Mouse (Mus musculus) MEL (cell line): Measurements from ENCODE around the gene Psmb6. TPM values are rescaled to one million over a fixed set of nuclear protein-coding genes. Genes with fewer than 3 reads are reported as not detected.

Experiments used
- DNase-seq: peaks from one replicate; pipeline ENCODE4 v3.0.0; 2011; ENCODE audit warnings: low read depth, low spot score
- H3K27ac ChIP-seq: 2 replicates; pipeline ENCODE4 v1.5.1; 2012; ENCODE audit warnings: low read depth, mild to moderate bottlenecking, control low read depth, low read length, moderate library complexity; ENCODE audit not compliant: control insufficient read depth
- H3K27me3 ChIP-seq, 2 experiments: fragments of 150-350 bp in 1 of 2; sonication (generic) in 1 of 2; 2 replicates each; pipeline ENCODE4 v1.6.1; 2012; ENCODE audit warnings: low read length in 2 of 2, mild to moderate bottlenecking in 2 of 2, improper control_type of control experiment in 1 of 2, moderate library complexity in 1 of 2; ENCODE audit not compliant: insufficient read depth in 2 of 2, control insufficient read depth in 1 of 2
- H3K36me3 ChIP-seq, 2 experiments: 2 replicates each; pipeline ENCODE4 v1.6.1; 2012 to 2014; ENCODE audit warnings: low read length in 2 of 2, improper control_type of control experiment in 1 of 2, inconsistent platforms in 1 of 2, mild to moderate bottlenecking in 1 of 2; ENCODE audit not compliant: insufficient read depth in 2 of 2, control insufficient read depth in 1 of 2
- H3K4me1 ChIP-seq, 2 experiments: fragments of 150-350 bp in 1 of 2; sonication (generic) in 1 of 2; 2 replicates each; pipeline ENCODE4 v1.6.1; 2012; ENCODE audit warnings: low read length in 2 of 2, improper control_type of control experiment in 1 of 2, mild to moderate bottlenecking in 1 of 2; ENCODE audit not compliant: insufficient read depth in 2 of 2, control insufficient read depth in 1 of 2
- H3K4me3 ChIP-seq, 2 experiments: fragments of 150-350 bp in 1 of 2; sonication (generic) in 1 of 2; 2 replicates each; pipeline ENCODE4 v1.5.1; 2012; ENCODE audit warnings: low read depth in 2 of 2, low read length in 2 of 2, mild to moderate bottlenecking in 2 of 2, moderate library complexity in 2 of 2, control low read depth in 1 of 2, improper control_type of control experiment in 1 of 2; ENCODE audit not compliant: control insufficient read depth in 1 of 2, insufficient read depth in 1 of 2
- H3K79me2 ChIP-seq: 2 replicates; pipeline ENCODE4 v1.6.1; 2012; ENCODE audit warnings: mild to moderate bottlenecking, low read length, moderate library complexity; ENCODE audit not compliant: control insufficient read depth, poor library complexity, insufficient read depth
- H3K9ac ChIP-seq: 2 replicates; pipeline ENCODE4 v1.6.1; 2012; ENCODE audit warnings: low read depth, mild to moderate bottlenecking, control low read depth, low read length, moderate library complexity; ENCODE audit not compliant: control insufficient read depth, poor library complexity, severe bottlenecking
- H3K9me3 ChIP-seq: fragments of 150-350 bp; sonication (generic); replicated peaks from 2 replicates; pipeline ENCODE4 v1.6.1; 2012; ENCODE audit warnings: mild to moderate bottlenecking, low read length, improper control_type of control experiment, moderate library complexity; ENCODE audit not compliant: insufficient read depth
- CHD2 ChIP-seq: IDR thresholded peaks from 2 replicates; pipeline ENCODE4 v1.6.1; 2011; ENCODE audit warnings: low read length, improper control_type of control experiment
- CTCF ChIP-seq, 3 experiments: IDR thresholded peaks in 2 of 3; conservative IDR thresholded peaks in 1 of 3; 2 replicates each; pipeline ENCODE4 v1.5.1; 2011 to 2012; ENCODE audit warnings: low read length in 3 of 3, low read depth in 2 of 3, mild to moderate bottlenecking in 2 of 3, improper control_type of control experiment in 1 of 3, inconsistent platforms in 1 of 3, mixed read lengths in 1 of 3, moderate library complexity in 1 of 3; ENCODE audit not compliant: control insufficient read depth in 1 of 3, insufficient read depth in 1 of 3, poor library complexity in 1 of 3, severe bottlenecking in 1 of 3
- ELF1 ChIP-seq: IDR thresholded peaks from 2 replicates; pipeline ENCODE4 v1.6.1; 2014; ENCODE audit warnings: low read depth, mild to moderate bottlenecking, inconsistent platforms, low read length, improper control_type of control experiment, moderate library complexity
- ETS1 ChIP-seq: IDR thresholded peaks from 2 replicates; pipeline ENCODE4 v1.6.1; 2012; ENCODE audit warnings: low read depth, mild to moderate bottlenecking, inconsistent platforms, low read length, improper control_type of control experiment, moderate library complexity
- GATA1 ChIP-seq: IDR thresholded peaks from 2 replicates; pipeline ENCODE4 v1.6.1; 2011; ENCODE audit warnings: low read depth, low read length, improper control_type of control experiment
- HCFC1 ChIP-seq: IDR thresholded peaks from 2 replicates; pipeline ENCODE4 v1.6.1; 2012; ENCODE audit warnings: low read depth, mild to moderate bottlenecking, inconsistent platforms, low read length, improper control_type of control experiment, moderate library complexity
- JUND ChIP-seq: IDR thresholded peaks from 2 replicates; pipeline ENCODE4 v1.6.1; 2011; ENCODE audit warnings: low read depth, mild to moderate bottlenecking, improper control_type of control experiment, low read length
- KAT2A ChIP-seq: conservative IDR thresholded peaks from 2 replicates; pipeline ENCODE4 v1.6.1; 2012; ENCODE audit warnings: low read depth, low read length, improper control_type of control experiment, inconsistent platforms
- MAX ChIP-seq: IDR thresholded peaks from 2 replicates; pipeline ENCODE4 v1.6.1; 2011; ENCODE audit warnings: low read length, improper control_type of control experiment
- MEF2A ChIP-seq: IDR thresholded peaks from 2 replicates; pipeline ENCODE4 v1.6.1; 2014; ENCODE audit warnings: low read depth, mild to moderate bottlenecking, inconsistent platforms, low read length, improper control_type of control experiment; ENCODE audit not compliant: poor library complexity, insufficient replicate concordance, severe bottlenecking; ENCODE audit errors: extremely low read depth
- MXI1 ChIP-seq: IDR thresholded peaks from 2 replicates; pipeline ENCODE4 v1.6.1; 2011; ENCODE audit warnings: mild to moderate bottlenecking, low read depth, low read length, improper control_type of control experiment
- MYB ChIP-seq: IDR thresholded peaks from 2 replicates; pipeline ENCODE4 v1.6.1; 2011; ENCODE audit warnings: mild to moderate bottlenecking, low read depth, low read length, improper control_type of control experiment
- MYC ChIP-seq: IDR thresholded peaks from 2 replicates; pipeline ENCODE4 v1.6.1; 2011; ENCODE audit warnings: low read depth, mild to moderate bottlenecking, low read length, improper control_type of control experiment, moderate library complexity
- NELFE ChIP-seq: IDR thresholded peaks from 2 replicates; pipeline ENCODE4 v1.6.1; 2011; ENCODE audit warnings: low read depth, low read length, improper control_type of control experiment
- POLR2A ChIP-seq, 2 experiments: IDR thresholded peaks; 2 replicates each; pipeline ENCODE4 v1.6.1; 2011 to 2012; ENCODE audit warnings: low read length in 2 of 2, mild to moderate bottlenecking in 2 of 2, control low read depth in 1 of 2, improper control_type of control experiment in 1 of 2, low read depth in 1 of 2, moderate library complexity in 1 of 2; ENCODE audit not compliant: control insufficient read depth in 1 of 2, insufficient read depth in 1 of 2, poor library complexity in 1 of 2
- POLR2AphosphoS2 ChIP-seq: IDR thresholded peaks from 2 replicates; pipeline ENCODE4 v1.6.1; 2011; ENCODE audit warnings: low read length, improper control_type of control experiment
- POLR2AphosphoS5 ChIP-seq: IDR thresholded peaks from 2 replicates; pipeline ENCODE4 v1.6.1; 2012; ENCODE audit warnings: low read depth, borderline replicate concordance, mild to moderate bottlenecking, inconsistent platforms, low read length, moderate library complexity, mixed read lengths
- RAD21 ChIP-seq: IDR thresholded peaks from 2 replicates; pipeline ENCODE4 v1.6.1; 2011; ENCODE audit warnings: mild to moderate bottlenecking, low read depth, low read length, improper control_type of control experiment
- SIN3A ChIP-seq: IDR thresholded peaks from 2 replicates; pipeline ENCODE4 v1.6.1; 2012; ENCODE audit warnings: low read length, improper control_type of control experiment, inconsistent platforms
- SMC3 ChIP-seq: IDR thresholded peaks from 2 replicates; pipeline ENCODE4 v1.6.1; 2011; ENCODE audit warnings: low read depth, low read length, improper control_type of control experiment
- TBP ChIP-seq: IDR thresholded peaks from 2 replicates; pipeline ENCODE4 v1.8.0; 2011; ENCODE audit warnings: low read depth, low read length, improper control_type of control experiment
- TCF12 ChIP-seq: IDR thresholded peaks from 2 replicates; pipeline ENCODE4 v1.6.1; 2014; ENCODE audit warnings: low read depth, mild to moderate bottlenecking, inconsistent platforms, low read length, improper control_type of control experiment, moderate library complexity
- UBTF ChIP-seq: IDR thresholded peaks from 2 replicates; pipeline ENCODE4 v1.6.1; 2012; ENCODE audit warnings: low read depth, mild to moderate bottlenecking, inconsistent platforms, low read length, improper control_type of control experiment, moderate library complexity, borderline replicate concordance; ENCODE audit not compliant: insufficient read depth
- ZC3H11A ChIP-seq: IDR thresholded peaks from 2 replicates; pipeline ENCODE4 v1.6.1; 2012; ENCODE audit warnings: low read depth, mild to moderate bottlenecking, inconsistent platforms, low read length, improper control_type of control experiment
- ZNF384 ChIP-seq: IDR thresholded peaks from 2 replicates; pipeline ENCODE4 v1.6.1; 2012; ENCODE audit warnings: low read depth, mild to moderate bottlenecking, inconsistent platforms, low read length, improper control_type of control experiment
- polyA plus RNA-seq, 2 experiments: library from polyadenylated mRNA; stranded (reverse) in 1 of 2; unstranded in 1 of 2; fragments of >175 nt in 1 of 2; fragments of >200 nt in 1 of 2; gene quantifications; 2 replicates each; pipeline versions ENCODE4 v1.2.1 to v1.2.4; 2012; ENCODE audit warnings: low replicate concordance in 2 of 2, low read depth in 1 of 2; ENCODE audit not compliant: insufficient read length in 2 of 2, insufficient read depth in 1 of 2, missing spikeins in 1 of 2
- total RNA-seq: library from RNA; depleted of rRNA; stranded (reverse); fragments of 300-350 nt; gene quantifications from 2 replicates; pipeline ENCODE4 v1.2.3, GENCODE M21; 2012

Psmb6 gene
- total and polyA plus RNA-seq, 3 experiments: 462 to 602 TPM; not detected in 1

GRCm38 (mm10) chr11:70513520-70513919 lies 11.6 kb upstream of the Psmb6 start:
- no peak overlapping the region for H3K4me3 ChIP-seq
- DNase-seq: peak; percentile 40
- TF ChIP-seq SMC3 (peak; percentile 37), CTCF (IDR thresholded peaks at IDR 0.05 in 2 of 3, conservative IDR thresholded peaks at IDR 0.05 in 1 of 3; ENCODE audit: control insufficient read depth in 1 of 3, insufficient read depth in 1 of 3, low read depth in 2 of 3, low read length in 3 of 3, poor library complexity in 1 of 3, severe bottlenecking in 1 of 3) (peak in 2 of 3 experiments; percentile 34 to 44; a peak in 3 of 6 replicates), RAD21 (peak; percentile 34), ETS1 (0 out of 2 replicates have a peak, but pooled peaks have one; percentile 8), KAT2A (no peak)
- H3K27ac ChIP-seq: no peak overlapping the region
- no peak overlapping the region; the same call in 1 of the 2 replicates for H3K9ac ChIP-seq
- H3K9me3 ChIP-seq: no peaks in the 10 kb centered on the region
- peaks cover 0 to 27% of the 10 kb centered on the region in 2 experiments; a peak in 2 of 4 replicates for H3K36me3 ChIP-seq
- H3K4me1 ChIP-seq: peaks cover 15 to 27% of the 10 kb centered on the region in 2 experiments
- H3K79me2 ChIP-seq: no peaks in the 10 kb centered on the region
- H3K27me3 ChIP-seq: no peaks in the 10 kb centered on the region

- no peak for TF ChIP-seq SIN3A
- no peak for TF ChIP-seq SMC3
- TF ChIP-seq MYB: no peak
- no peak for TF ChIP-seq TCF12
- no peak for TF ChIP-seq NELFE
- no peak for TF ChIP-seq MYC
- no peak for TF ChIP-seq MAX
- TF ChIP-seq TBP: no peak
- TF ChIP-seq CHD2: no peak
- no peak for TF ChIP-seq ETS1
- TF ChIP-seq POLR2AphosphoS2: no peak
- no peak for TF ChIP-seq POLR2AphosphoS5
- no peak for TF ChIP-seq MXI1
- DNase-seq: no peak
- Histone ChIP-seq H3K36me3 (peaks cover 0 to 33% of the 10 kb centered on the region in 2 experiments; a peak in 2 of 4 replicates), H3K27me3 (no peaks in the 10 kb centered on the region), H3K9ac (no peak within 1 kb of the TSS), H3K27ac (no peak within 1 kb of the TSS), H3K4me3 (no peak within 1 kb of the TSS), H3K4me1 (peaks cover 18 to 31% of the 10 kb centered on the region in 2 experiments), H3K79me2 (no peaks in the 10 kb centered on the region), H3K9me3 (no peaks in the 10 kb centered on the region)
Measured at GRCm38 (mm10) chr11:70514288-70514687, 10.9 kb upstream of the Psmb6 start, which contains the start of gene Vmo1. Vmo1 (minus strand) TSS chr11:70514616.

GRCm38 (mm10) chr11:70516352-70516751 lies 8.8 kb upstream of the Psmb6 start:
- H3K9me3 ChIP-seq: no peaks in the 10 kb centered on the region
- TF ChIP-seq POLR2A (IDR thresholded peaks at IDR 0.05; ENCODE audit: control insufficient read depth in 1 of 2, insufficient read depth in 1 of 2, low read depth in 1 of 2, low read length in 2 of 2, poor library complexity in 1 of 2): no peak
- peak; percentile 29 to 98 (median 72) for TF ChIP-seq CTCF (IDR thresholded peaks at IDR 0.05 in 2 of 3, conservative IDR thresholded peaks at IDR 0.05 in 1 of 3; ENCODE audit: control insufficient read depth in 1 of 3, insufficient read depth in 1 of 3, low read depth in 2 of 3, low read length in 3 of 3, poor library complexity in 1 of 3, severe bottlenecking in 1 of 3)
- TF ChIP-seq ZC3H11A: peak; percentile 93
- TF ChIP-seq JUND: no peak
- no peak for TF ChIP-seq ELF1
- no peak for TF ChIP-seq MEF2A
- TF ChIP-seq CHD2: no peak
- 0 out of 2 replicates have a peak, but pooled peaks have one; percentile 29 for TF ChIP-seq ZNF384
- TF ChIP-seq SIN3A: 0 out of 2 replicates have a peak, but pooled peaks have one; percentile 30
- no peak for TF ChIP-seq UBTF
- TF ChIP-seq TBP: no peak
- TF ChIP-seq SMC3: peak; percentile 95
- TF ChIP-seq MYC: 0 out of 2 replicates have a peak, but pooled peaks have one; percentile 47
- TF ChIP-seq GATA1: peak; percentile 43; the same call in 1 of the 2 replicates
- TF ChIP-seq HCFC1: peak; percentile 48; the same call in 1 of the 2 replicates

More at GRCm38 (mm10) chr11:70516352-70516751, 8.8 kb upstream of the Psmb6 start:
- peak; percentile 83 for DNase-seq
- Histone ChIP-seq H3K4me1 (peaks cover 18 to 28% of the 10 kb centered on the region in 2 experiments), H3K4me3 (no peak overlapping the region), H3K9ac (no peak overlapping the region), H3K27me3 (no peaks in the 10 kb centered on the region), H3K36me3 (peaks cover 0 to 33% of the 10 kb centered on the region in 2 experiments; a peak in 2 of 4 replicates), H3K27ac (no peak overlapping the region), H3K79me2 (no peaks in the 10 kb centered on the region)
